Mouse (Mus musculus): ENCODE measurements around the gene Gm17079. TPM values are rescaled to one million over a fixed set of nuclear protein-coding genes. Genes with fewer than 3 reads are reported as not detected.

Gene Gm17079
- total RNA-seq (2023), result not detected

DNA sequence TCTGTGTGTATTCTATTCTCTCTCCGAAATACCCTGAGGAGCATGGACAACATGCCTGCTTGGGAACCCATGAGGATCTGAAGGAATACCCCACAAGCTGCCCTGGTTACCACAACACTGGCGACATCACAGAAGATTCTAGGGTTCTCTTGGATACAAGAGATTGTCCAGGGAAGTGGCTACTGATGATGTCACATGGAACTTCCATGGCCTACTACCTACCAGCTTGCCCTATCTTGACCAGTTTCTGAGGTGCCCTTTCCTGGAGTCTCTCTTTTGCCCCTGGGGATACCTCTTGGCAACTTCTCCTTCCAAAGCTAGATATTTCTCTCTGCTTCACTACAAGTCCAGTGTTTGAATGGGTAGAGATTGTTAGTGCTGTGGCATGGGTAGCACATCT lies at the start of gene Gm17079:
Gene Gm17079 (minus strand): TSS at position 101 of the 400 bp plus-strand sequence.

GRCm38 (mm10) chr14:51717083-51717482 lies 21.8 kb upstream of the Gm17079 start, which contains the start of gene Gm5800:
Gene Gm5800, minus strand, starts transcription at chr14:51717183.

Other genes with a start within 250 kb of the Gm17079 start
- not detected for gene Vmn2r89, start 243.6 kb downstream of the Gm17079 start, total RNA-seq (2023)
- not detected for gene Gm5622, start 142.7 kb downstream of the Gm17079 start, total RNA-seq (2023)
- not detected for gene Gm17175, start 121.4 kb downstream of the Gm17079 start, total RNA-seq (2023)
- not detected for gene Gm17174, start 103.3 kb downstream of the Gm17079 start, total RNA-seq (2023)
- gene Gm17078, start 84.2 kb downstream of the Gm17079 start, total RNA-seq (2023), result not detected
- gene Gm4181, start 59.8 kb downstream of the Gm17079 start, total RNA-seq (2023), result not detected
- gene Gm5800, start 21.7 kb upstream of the Gm17079 start, total RNA-seq (2023), result not detected
- gene Ang4, start 78.1 kb upstream of the Gm17079 start, total RNA-seq (2023), result not detected
- gene AY358078, start 104.6 kb upstream of the Gm17079 start, total RNA-seq (2023), result not detected
- gene Ear6, start 158.2 kb upstream of the Gm17079 start, total RNA-seq (2023), result 10 to 100 TPM; 11.6 to 35.3 TPM
- gene Mettl17, start 189.4 kb upstream of the Gm17079 start, total RNA-seq (2023), result 10 to 100 TPM; 10.7 to 12.1 TPM
- under 1 TPM; 0.15 to 0.28 TPM for gene Slc39a2, start 197.4 kb upstream of the Gm17079 start, total RNA-seq (2023)
- gene Ndrg2, start 218.7 kb upstream of the Gm17079 start, total RNA-seq (2023), result 1 to 10 TPM; 1.5 to 2.0 TPM
- not detected for gene Tppp2, start 223.0 kb upstream of the Gm17079 start, total RNA-seq (2023)
- not detected for gene Rnase13, start 227.3 kb upstream of the Gm17079 start, total RNA-seq (2023)